26 mouse cellular contexts compared by ENCODE assay signal in genomic region chr19:44217958-44218525, GRCm38 (mm10). TPM values are rescaled to one million over a fixed set of nuclear protein-coding genes. Genes with fewer than 3 reads are reported as not detected.
A peak's percentile ranks its signal among the peaks of the same experiment; 100 is the strongest.
DNase-seq lines count a peak whose midpoint lies in the region; ATAC-seq lines count a peak whose summit lies in the region.
"Had no signal": no experiment of that assay in that cellular context is flagged by ENCODE, and none has a peak within 500 bp of the region (broad histone marks: within the 10 kb centered on the region; RNA-seq: fewer than 3 reads in every experiment).

No protein-coding gene starts in this region.

- DNase-seq in 416B (ENCODE audit: low read depth) (peak; percentile 50), adipocyte (ENCODE audit: low spot score) (peak; percentile 21)
- DNase-seq in fat pad, adult 2 months (ENCODE audit: extremely low read depth, low read depth, low spot score), result peak; percentile 96
- peak; percentile 32 for DNase-seq in induced T-regulatory cell, adult 2 months (ENCODE audit: low read depth)
- no peak for DNase-seq in cerebellum, postnatal 4 days (ENCODE audit: low spot score in 2 of 2)
- no peak for DNase-seq in ovary, postnatal 36 days (ENCODE audit: low spot score)
- no peak for DNase-seq in spleen, adult 18-20 months
- DNase-seq: adrenal gland, adult 2 months; adrenal gland, postnatal 10 days; adrenal gland, postnatal 25 days; B cell, adult 2 months; cerebellum, adult 11 months; cerebellum, adult 18-20 months; cerebellum, adult 8-10 months; cerebellum, adult 9-11 months; cerebellum, postnatal 14 days; cerebellum, postnatal 36 days; embryo, embryonic 11 days had no signal

- no peak for ATAC-seq in erythroblast, adult 5-6 weeks (replicated peaks; ENCODE audit: low FRiP score, poor library complexity, severe bottlenecking)
- ATAC-seq: activated CD4-positive, CD25-positive, alpha-beta regulatory T cell, adult 4 months; CD4-positive, CD25-positive, alpha-beta regulatory T cell, adult 4 months; forebrain, embryonic 14.5 days; forebrain, embryonic 16.5 days; Patski had no signal

RNA-seq across cellular contexts. Expression of gene Scd3, which starts 15.0 kb away (rescaled TPM):
- total RNA-seq in erythroblast, adult 5-6 weeks (2015; ENCODE audit: low replicate concordance), result not detected in 2 replicates
- not detected in 2 replicates for total RNA-seq in erythroblast, adult 5-6 weeks (2017; ENCODE audit: low replicate concordance)
- total RNA-seq: adrenal gland, postnatal 25 days; CH12.LX had no signal

RNA-seq across cellular contexts. Expression of gene Pkd2l1, which starts 25.8 kb away (rescaled TPM):
- total RNA-seq in erythroblast, adult 5-6 weeks (2015; ENCODE audit: low replicate concordance), result not detected in 2 replicates
- not detected in 2 replicates for total RNA-seq in erythroblast, adult 5-6 weeks (2017; ENCODE audit: low replicate concordance)
- total RNA-seq: adrenal gland, adult 2 months; adrenal gland, postnatal 10 days; adrenal gland, postnatal 25 days; G1E had no signal

Comparison
In these comparisons a context has a peak if more than half of its experiments do, and no peak if none do; other contexts are left out.
1. DNase-seq: peak in 416B (single experiment), adipocyte (single experiment), fat pad, adult 2 months (single experiment) and induced T-regulatory cell, adult 2 months (single experiment); none in cerebellum, postnatal 4 days (0 of 2), ovary, postnatal 36 days (single experiment) and spleen, adult 18-20 months (0 of 2).